Mouse (Mus musculus): ENCODE measurements around the gene Tmem203. TPM values are rescaled to one million over a fixed set of nuclear protein-coding genes. Genes with fewer than 3 reads are reported as not detected.

Gene Tmem203
- total RNA-seq, 2 experiments from 2014 or later, result 16.9 to 18.1 TPM

DNA sequence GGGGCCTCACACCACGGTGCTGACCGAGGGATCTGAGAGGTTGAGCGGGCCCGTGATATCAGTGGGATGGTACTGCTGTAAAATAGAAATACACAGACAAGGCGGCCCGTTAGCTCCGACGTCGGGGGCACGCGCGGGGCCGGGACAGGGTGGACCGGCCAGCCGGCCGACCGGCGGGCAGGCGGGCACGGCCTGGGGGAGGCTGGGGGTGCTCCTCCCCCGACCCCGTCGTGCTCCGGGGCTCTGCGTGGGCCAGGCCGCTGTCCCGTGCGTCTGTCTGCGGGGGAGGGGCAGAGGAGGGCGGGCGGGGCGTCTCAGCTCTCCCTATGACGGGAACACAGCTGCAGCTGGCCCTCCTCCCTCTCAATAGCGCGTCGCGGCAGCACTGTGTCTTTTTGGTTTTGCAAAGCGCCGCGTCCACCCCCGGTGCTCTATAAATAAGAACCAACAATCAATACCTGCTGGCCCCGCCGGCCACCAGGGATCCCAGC lies 36.9 kb downstream of the Tmem203 start:
- no peak for DNase-seq

DNA sequence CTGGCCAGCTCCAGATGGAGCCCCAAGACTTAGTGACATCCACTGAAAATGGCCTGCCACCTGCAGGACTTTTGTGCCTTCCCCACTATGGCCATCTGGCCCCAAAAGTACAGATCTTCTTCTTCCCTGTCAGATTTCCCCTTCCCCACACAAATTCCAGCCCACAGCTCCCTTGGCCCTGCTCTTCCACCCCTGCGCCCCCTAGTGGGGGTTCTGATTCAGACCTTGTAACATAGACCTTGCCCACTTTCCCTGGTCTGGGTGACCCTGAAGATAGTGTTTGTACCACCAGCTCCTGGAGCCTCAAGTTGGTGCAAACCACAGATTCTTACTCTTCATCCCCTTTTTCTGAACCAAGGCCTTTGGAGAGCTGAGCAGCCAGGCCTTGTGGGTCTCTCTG lies 37.6 kb downstream of the Tmem203 start:
- peak; percentile 87 for DNase-seq

DNA sequence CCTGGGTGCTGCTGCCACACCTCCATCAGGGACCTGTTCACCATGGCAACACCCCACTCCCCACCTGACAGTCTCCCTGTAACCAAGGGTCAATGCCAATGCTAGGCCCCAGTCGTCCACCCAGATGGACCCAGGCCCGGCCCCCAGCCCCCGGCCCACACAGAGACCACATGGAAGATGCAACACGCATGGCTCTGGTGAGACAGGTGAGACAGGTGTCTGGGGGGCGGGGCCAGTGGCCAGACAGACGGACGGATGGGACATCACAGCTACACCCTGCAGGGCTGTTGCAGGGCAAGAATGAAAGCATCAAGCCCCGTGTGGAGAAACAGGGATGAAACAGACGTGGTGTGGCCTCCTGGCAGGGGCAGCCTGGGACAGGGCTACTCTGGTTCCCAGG lies 38.5 kb downstream of the Tmem203 start:
- DNase-seq, result no peak

DNA sequence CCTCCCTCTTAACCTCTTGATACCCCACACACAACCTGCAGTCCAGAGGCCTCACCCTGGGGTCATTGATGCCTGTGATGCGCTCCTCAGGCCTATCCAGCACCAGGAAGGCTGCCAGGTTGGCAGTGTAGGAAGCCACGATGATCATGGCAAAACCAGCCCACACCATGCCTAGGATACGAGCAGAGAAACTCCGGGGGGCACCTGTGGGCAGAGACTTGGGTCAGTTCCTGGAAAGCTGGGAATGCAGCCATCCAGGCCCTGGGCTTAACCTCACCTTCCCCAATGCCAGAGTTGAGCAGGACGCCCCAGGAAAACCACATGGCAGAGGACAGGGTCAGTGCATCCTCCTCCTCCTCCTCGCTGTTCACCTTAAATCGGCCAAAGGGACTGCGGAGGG lies 41.9 kb downstream of the Tmem203 start:
- DNase-seq, result no peak

DNA sequence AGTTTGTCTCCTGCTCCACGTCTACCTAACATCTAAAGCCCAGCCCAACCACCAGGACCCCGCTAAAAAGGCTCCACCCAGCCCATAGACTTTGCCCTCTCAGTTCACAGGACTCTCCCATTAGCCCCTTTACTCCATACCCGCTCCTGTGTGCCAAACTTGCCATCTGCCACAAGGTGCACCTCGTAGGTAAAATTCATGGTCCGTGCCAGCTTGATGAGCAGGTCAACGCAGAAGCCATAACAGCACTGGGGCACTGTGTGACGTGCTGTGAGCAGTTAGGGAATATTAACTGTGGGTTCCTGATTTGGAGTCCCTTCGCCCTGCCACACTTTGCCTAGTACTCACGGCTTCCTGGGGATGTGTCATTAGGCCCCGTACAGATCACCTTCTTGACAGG lies 42.8 kb downstream of the Tmem203 start:
- DNase-seq, result no peak

DNA sequence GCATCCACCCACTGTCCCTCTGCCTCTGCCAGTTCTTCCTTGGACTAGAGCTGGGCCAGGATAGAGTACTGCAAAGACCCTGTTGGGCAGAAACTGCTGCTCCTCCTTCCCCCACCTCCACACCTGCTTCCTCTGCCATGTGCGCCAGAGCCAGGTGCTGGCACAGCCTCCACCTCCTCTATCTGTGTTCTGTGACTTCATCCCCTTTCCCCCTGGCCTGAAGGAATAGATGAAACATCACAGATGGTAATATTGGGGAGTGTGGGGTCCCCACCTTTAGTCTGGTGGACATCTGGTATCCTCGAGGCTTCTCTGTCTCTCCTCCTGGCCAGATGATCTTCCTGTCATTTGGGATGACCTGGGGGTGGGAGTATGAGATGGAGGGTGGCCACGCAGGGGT lies 48.2 kb downstream of the Tmem203 start:
- no peak for DNase-seq

DNA sequence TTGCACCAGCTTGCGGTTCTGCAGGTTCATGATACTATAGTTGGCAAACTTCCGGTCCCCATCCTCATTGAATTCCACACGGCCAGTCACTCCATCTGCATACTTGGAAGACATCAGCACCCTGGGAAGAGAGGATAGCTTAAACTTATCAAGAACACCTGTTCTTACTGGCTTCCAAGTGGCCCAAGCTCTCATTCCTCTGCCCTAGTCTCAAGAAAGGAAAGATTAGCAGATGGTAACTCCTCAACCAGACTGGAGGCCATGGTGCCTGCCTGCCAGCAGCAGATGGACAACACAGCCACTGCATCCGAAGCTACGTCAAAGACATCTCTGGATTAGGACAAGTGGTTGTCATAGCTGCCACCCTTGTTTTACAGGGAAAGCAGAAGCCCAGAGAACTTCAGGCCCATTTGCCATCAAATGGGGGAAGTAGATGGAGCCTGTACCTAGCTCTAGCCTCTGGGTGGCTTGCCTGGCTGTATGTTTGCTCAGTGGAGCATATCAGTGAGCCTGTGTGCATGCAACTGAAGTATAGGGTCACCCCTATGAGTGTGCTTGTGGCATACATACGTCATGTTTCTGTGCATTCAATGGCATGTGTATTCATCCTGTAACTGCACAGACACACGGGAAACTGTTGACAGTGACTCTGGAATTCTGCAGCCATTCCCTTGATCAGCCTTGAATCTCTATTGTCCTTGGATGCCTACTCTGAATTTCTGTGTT lies 48.9 kb downstream of the Tmem203 start:
- no peak for DNase-seq

DNA sequence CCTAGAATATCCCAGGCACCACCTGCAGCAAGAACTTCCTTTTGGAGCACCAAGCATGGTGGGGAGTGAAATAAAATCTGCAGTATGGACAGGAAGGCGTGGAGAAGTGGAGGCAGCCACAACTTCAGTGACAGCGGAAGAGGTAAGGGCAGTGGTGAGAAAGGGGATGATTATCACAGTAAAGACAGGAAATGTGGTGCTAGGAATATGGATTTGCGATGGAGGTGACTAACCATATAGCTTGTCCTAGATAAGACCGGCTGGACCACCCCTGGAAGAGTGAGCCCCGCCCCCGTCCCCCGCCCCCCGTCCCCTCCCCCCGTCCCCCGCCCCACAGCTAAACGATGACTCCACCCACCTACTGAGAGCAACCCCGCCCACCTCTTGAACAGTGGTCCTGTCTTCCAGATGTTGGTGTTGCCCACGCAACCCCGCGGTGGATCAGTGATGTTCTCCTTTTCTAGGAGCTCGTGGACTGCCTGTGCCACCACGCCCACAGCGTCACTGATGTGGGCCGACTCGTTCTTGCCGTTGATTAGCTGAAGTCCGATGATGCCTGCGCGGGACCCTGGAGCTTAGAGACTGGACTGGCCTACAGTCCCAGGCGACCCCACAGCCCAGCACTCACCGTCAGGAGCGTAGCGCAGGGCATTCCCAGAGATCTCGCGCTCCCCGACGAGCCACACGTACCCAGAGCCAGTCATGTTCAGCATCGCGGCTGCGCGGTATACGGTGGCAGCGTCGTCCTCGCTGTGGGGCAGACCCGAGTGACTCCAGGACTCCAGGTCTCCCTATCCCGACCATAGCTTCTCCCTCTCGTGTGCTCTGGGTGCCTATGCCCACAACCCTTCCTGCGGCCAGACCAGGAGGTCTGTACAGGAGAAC lies 49.7 kb downstream of the Tmem203 start:
- peak; percentile 23 for DNase-seq

Other genes starting within 250 kb of the Tmem203 start
- gene Nsmf, start 201.1 kb upstream of the Tmem203 start, total RNA-seq (2021), result 10 to 100 TPM; 45.8 to 47.8 TPM
- gene Entpd8, start 175.1 kb upstream of the Tmem203 start, total RNA-seq (2021), result not detected
- gene Noxa1, start 160.3 kb upstream of the Tmem203 start, total RNA-seq (2021), result not detected
- 10 to 100 TPM; 31.2 to 33.4 TPM for gene Nrarp, start 74.7 kb upstream of the Tmem203 start, total RNA-seq (2021)
- 1 to 10 TPM; 4.4 to 5.8 TPM for gene Tor4a, start 58.6 kb upstream of the Tmem203 start, total RNA-seq (2021)
- gene Nelfb, start 44.0 kb upstream of the Tmem203 start, total RNA-seq (2021), result 10 to 100 TPM; 43.4 to 44.5 TPM
- gene Stpg3, start 40.8 kb upstream of the Tmem203 start, total RNA-seq (2021), result not detected
- not detected for gene Fam166a, start 36.7 kb upstream of the Tmem203 start, total RNA-seq (2021)
- gene Tubb4b, start 30.7 kb upstream of the Tmem203 start, total RNA-seq (2021), result 100 to 1,000 TPM; 415 to 442 TPM
- gene Slc34a3, start 21.1 kb upstream of the Tmem203 start, total RNA-seq (2021), result not detected
- gene Rnf224, start 18.7 kb upstream of the Tmem203 start, total RNA-seq (2021), result not detected
- gene Rnf208, start 13.2 kb upstream of the Tmem203 start, total RNA-seq (2021), result 1 to 10 TPM; 1.5 to 3.0 TPM
- gene Cysrt1, start 13.0 kb upstream of the Tmem203 start, total RNA-seq (2021), result not detected
- 1 to 10 TPM; 1.3 to 1.8 TPM for gene AL732309.1, start 8.6 kb upstream of the Tmem203 start, total RNA-seq (2021)
- 1 to 10 TPM; 4.9 to 5.7 TPM for gene Tprn, start 7.2 kb downstream of the Tmem203 start, total RNA-seq (2021)
- 10 to 100 TPM; 60.0 to 62.0 TPM for gene Ssna1, start 17.0 kb downstream of the Tmem203 start, total RNA-seq (2021)
- gene Anapc2, start 17.0 kb downstream of the Tmem203 start, total RNA-seq (2021), result 10 to 100 TPM; 49.7 to 53.1 TPM
- not detected for gene Tmem210, start 32.7 kb downstream of the Tmem203 start, total RNA-seq (2021)
- gene Lrrc26, start 34.5 kb downstream of the Tmem203 start, total RNA-seq (2021), result not detected
- gene Grin1, start 63.7 kb downstream of the Tmem203 start, total RNA-seq (2021), result not detected
- 10 to 100 TPM; 27.2 to 28.6 TPM for gene Man1b1, start 76.9 kb downstream of the Tmem203 start, total RNA-seq (2021)
- gene Dpp7, start 100.9 kb downstream of the Tmem203 start, total RNA-seq (2021), result 1 to 10 TPM; 4.7 to 5.2 TPM
- 1 to 10 TPM; 7.3 to 9.5 TPM for gene Uap1l1, start 110.2 kb downstream of the Tmem203 start, total RNA-seq (2021)
- gene Sapcd2, start 116.9 kb downstream of the Tmem203 start, total RNA-seq (2021), result 10 to 100 TPM in 1 of 2 experiments, 1 to 10 TPM in 1; 8.7 to 10.8 TPM
- 1 to 10 TPM; 5.7 to 8.5 TPM for gene Entpd2, start 140.4 kb downstream of the Tmem203 start, total RNA-seq (2021)
- gene Npdc1, start 143.9 kb downstream of the Tmem203 start, total RNA-seq (2021), result 10 to 100 TPM; 33.1 to 35.2 TPM
- gene Fut7, start 167.8 kb downstream of the Tmem203 start, total RNA-seq (2021), result under 1 TPM in 1 of 2 experiments, not detected in 1; 0.11 TPM
- gene Abca2, start 173.3 kb downstream of the Tmem203 start, total RNA-seq (2021), result 10 to 100 TPM; 19.4 to 20.7 TPM
- gene Clic3, start 201.4 kb downstream of the Tmem203 start, total RNA-seq (2021), result 1 to 10 TPM; 2.8 to 4.1 TPM
- gene Paxx, start 205.7 kb downstream of the Tmem203 start, total RNA-seq (2021), result 10 to 100 TPM; 30.5 to 32.8 TPM
- gene Ptgds, start 214.6 kb downstream of the Tmem203 start, total RNA-seq (2021), result 100 to 1,000 TPM; 117 to 137 TPM
- not detected for gene Lcn12, start 238.5 kb downstream of the Tmem203 start, total RNA-seq (2021)
- gene Fbxw5, start 245.3 kb downstream of the Tmem203 start, total RNA-seq (2021), result 10 to 100 TPM; 93.6 to 98.6 TPM
- gene C8g, start 246.3 kb downstream of the Tmem203 start, total RNA-seq (2021), result under 1 TPM in 1 of 2 experiments, not detected in 1; 0.45 TPM